Mouse (Mus musculus) hindbrain, embryonic 16.5 days (tissue): ENCODE data around the gene Gtdc1. TPM values are rescaled to one million over a fixed set of nuclear protein-coding genes. Genes with fewer than 3 reads are reported as not detected.

ENCODE experiments used
- ATAC-seq: fragments of 200-750 bp; cut with Nextera tagmentation; 2 replicates; pipeline ENCODE4 v1.8.0; 2017; ENCODE audit warnings: moderate TSS enrichment, moderate library complexity
- H3K27ac ChIP-seq: fragments of 300-500 bp; sonication (generic); 2 replicates; pipeline ENCODE4 v1.5.1; 2014; ENCODE audit warnings: low read depth, mild to moderate bottlenecking, control low read depth, low read length, moderate library complexity
- H3K27me3 ChIP-seq: fragments of 300-500 bp; sonication (generic); replicated peaks from 2 replicates; pipeline ENCODE4 v1.6.1; 2014; ENCODE audit warnings: low read length; ENCODE audit not compliant: control insufficient read depth, insufficient read depth
- H3K36me3 ChIP-seq: fragments of 300-500 bp; sonication (generic); 2 replicates; pipeline ENCODE4 v1.6.1; 2014; ENCODE audit warnings: mild to moderate bottlenecking, low read length, moderate library complexity, mixed read lengths; ENCODE audit not compliant: control insufficient read depth, insufficient read depth
- H3K4me1 ChIP-seq: fragments of 300-500 bp; sonication (generic); 2 replicates; pipeline ENCODE4 v1.6.1; 2014; ENCODE audit warnings: low read depth, low read length; ENCODE audit not compliant: control insufficient read depth, insufficient read depth
- H3K4me2 ChIP-seq: fragments of 300-500 bp; sonication (generic); 2 replicates; pipeline ENCODE4 v1.6.1; 2014; ENCODE audit warnings: mild to moderate bottlenecking, low read length, control low read depth, moderate library complexity
- H3K4me3 ChIP-seq: fragments of 300-500 bp; sonication (generic); 2 replicates; pipeline ENCODE4 v1.5.1; 2014; ENCODE audit warnings: mild to moderate bottlenecking, low read length, control low read depth, moderate library complexity
- H3K9ac ChIP-seq: fragments of 300-500 bp; sonication (generic); 2 replicates; pipeline ENCODE4 v1.6.1; 2014; ENCODE audit warnings: low read depth, mild to moderate bottlenecking, control low read depth, low read length, moderate library complexity
- H3K9me3 ChIP-seq: fragments of 300-500 bp; sonication (generic); 2 replicates; pipeline ENCODE4 v1.6.1; 2014; ENCODE audit warnings: mild to moderate bottlenecking, low read length, moderate library complexity; ENCODE audit not compliant: control insufficient read depth
- WGBS: fragments of 180-500 bp; shearing (Covaris S2); extraction: QIAGEN DNeasy Blood & Tissue Kit; methylation state at CpG from one replicate; pipeline ENCODE4 v1.1.7; 2014; 5-methylcytosine and 5-hydroxymethylcytosine counted together
- polyA plus RNA-seq: library from polyadenylated mRNA; unstranded; fragments of >200 nt; fragmentation: Nextera tagmentation; extraction: Ambion mirVana; gene quantifications from 2 replicates; pipeline ENCODE4 v1.2.1, GENCODE M21; 2015

The Gtdc1 gene
- polyA plus RNA-seq, 1 experiment from 2014 or later, result 21.6 TPM

DNA sequence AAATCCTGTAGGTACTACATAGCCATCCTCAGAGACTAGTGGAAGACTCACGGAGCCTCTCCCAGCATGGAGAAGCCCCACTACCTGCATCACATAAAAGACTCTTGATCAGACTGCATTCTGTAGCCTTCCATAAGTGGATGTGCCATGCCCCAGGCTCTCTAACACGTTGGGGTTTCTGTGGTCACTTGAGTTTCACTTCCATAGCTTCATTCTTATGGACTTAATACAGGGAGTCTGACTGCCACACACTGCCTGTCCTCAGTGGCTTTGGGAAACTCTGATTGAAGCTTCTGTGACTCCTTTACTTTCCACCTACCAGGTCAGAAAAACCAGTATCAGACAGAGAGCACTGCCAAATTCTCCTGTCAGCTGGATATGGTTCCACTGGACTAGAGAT is 98.1 kb downstream of the Gtdc1 start:
- Histone ChIP-seq H3K27ac (no peak overlapping the region), H3K4me3 (no peak overlapping the region), H3K4me1 (no peaks in the 10 kb centered on the region), H3K9ac (no peak overlapping the region), H3K4me2 (no peak overlapping the region), H3K9me3 (no peaks in the 10 kb centered on the region), H3K27me3 (no peaks in the 10 kb centered on the region), H3K36me3 (no peaks in the 10 kb centered on the region)
- 88% methylated on average over 2 of the region's 2 CpGs for WGBS
- no peak for ATAC-seq

DNA sequence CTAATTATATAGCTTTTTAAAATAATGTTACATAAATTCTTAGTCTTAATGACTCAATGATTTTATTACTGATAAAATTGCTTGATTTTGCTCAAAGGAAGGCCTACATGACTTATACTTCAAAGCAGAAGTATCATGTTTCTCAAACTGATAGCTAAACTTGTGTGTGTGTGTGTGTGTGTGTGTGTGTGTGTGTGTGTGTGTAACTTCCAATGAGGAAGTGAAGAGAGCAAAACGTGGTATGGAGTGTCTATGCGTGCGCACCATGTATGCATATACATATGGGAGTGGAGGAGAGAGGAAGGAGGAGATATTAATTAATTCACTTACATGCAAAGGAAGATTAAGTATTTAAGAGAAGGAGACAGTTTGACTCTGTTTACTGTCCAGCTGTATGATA is 100.8 kb downstream of the Gtdc1 start:
- no peak overlapping the region for H3K9ac ChIP-seq
- WGBS, result 99% methylated on average over 3 of the region's 3 CpGs
- no peak for ATAC-seq
- H3K27ac ChIP-seq, result no peak overlapping the region
- H3K4me2 ChIP-seq, result no peak overlapping the region
- no peaks in the 10 kb centered on the region for H3K36me3 ChIP-seq
- H3K4me1 ChIP-seq, result no peaks in the 10 kb centered on the region
- no peaks in the 10 kb centered on the region for H3K27me3 ChIP-seq
- H3K9me3 ChIP-seq, result no peaks in the 10 kb centered on the region
- no peak overlapping the region for H3K4me3 ChIP-seq

DNA sequence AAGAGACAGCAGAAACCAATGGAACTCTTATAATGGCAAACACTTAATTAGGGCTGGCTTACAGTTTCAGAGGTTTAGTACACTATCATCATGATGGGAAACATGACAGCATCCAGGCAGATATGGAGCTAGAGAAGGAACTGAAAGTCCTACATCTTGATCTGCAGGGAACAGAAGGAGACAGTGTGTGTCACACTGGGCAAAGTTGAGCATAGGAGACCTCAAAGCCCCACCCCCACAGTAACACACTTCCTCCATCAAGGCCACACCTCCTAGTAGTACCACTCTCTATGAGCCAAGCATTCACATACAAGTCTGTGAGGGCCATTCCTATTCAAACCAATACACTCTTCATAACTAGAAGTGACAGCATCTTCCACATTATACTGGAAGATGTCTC is 109.7 kb downstream of the Gtdc1 start:
- Histone ChIP-seq H3K27me3 (no peaks in the 10 kb centered on the region), H3K4me2 (no peak overlapping the region), H3K9me3 (no peaks in the 10 kb centered on the region), H3K4me3 (no peak overlapping the region), H3K36me3 (no peaks in the 10 kb centered on the region), H3K4me1 (no peaks in the 10 kb centered on the region), H3K9ac (no peak overlapping the region), H3K27ac (no peak overlapping the region)
- no peak for ATAC-seq

DNA sequence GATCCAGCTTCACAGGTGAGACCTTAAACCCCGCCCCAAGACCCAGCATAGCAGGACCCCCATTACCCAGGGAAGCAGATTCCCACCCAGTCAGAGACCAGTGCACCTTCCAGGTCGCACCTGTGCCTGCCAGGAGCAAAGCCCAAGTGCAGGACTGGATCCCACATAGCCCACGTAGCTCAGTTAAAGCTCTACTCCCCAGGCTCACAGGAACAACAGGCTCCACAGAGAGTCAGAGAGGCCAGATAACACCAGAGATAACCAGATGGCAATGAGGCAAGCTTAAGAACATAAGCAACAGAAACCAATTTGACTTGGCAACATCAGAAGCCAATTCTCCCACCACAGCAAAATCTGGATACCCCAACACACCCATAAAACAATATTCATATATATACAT is 113.7 kb downstream of the Gtdc1 start:
- 76% methylated on average over 3 of the region's 3 CpGs for WGBS
- no peak for ATAC-seq
- no peaks in the 10 kb centered on the region for H3K9me3 ChIP-seq

DNA sequence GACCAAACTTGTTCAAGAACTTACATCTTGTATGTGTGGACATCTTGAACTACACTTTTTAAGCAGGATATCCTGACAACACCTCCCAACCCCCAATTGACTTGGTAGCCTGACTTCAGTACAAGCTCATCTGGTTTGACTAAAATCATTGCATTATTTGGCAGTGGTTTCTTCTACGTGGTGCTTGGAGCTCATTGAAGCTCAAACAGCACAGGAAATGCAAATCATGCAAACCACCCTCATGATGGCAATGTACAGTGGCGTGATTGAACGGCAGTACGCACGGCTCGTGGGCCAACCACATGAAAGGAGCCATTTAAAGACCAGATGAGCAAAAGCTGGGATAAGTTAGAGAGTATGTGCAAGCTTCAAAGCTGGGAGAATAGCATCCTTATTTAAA is 123.0 kb downstream of the Gtdc1 start:
- no peak overlapping the region for H3K27ac ChIP-seq
- H3K27me3 ChIP-seq, result no peaks in the 10 kb centered on the region
- H3K9me3 ChIP-seq, result no peaks in the 10 kb centered on the region
- ATAC-seq, result no peak
- WGBS, result 84% methylated on average over 6 of the region's 6 CpGs
- H3K9ac ChIP-seq, result no peak overlapping the region
- no peaks in the 10 kb centered on the region for H3K4me1 ChIP-seq
- H3K4me3 ChIP-seq, result no peak overlapping the region
- H3K4me2 ChIP-seq, result no peak overlapping the region
- H3K36me3 ChIP-seq, result no peaks in the 10 kb centered on the region

More for the DNA sequence above, 113.7 kb downstream of the Gtdc1 start:
- Histone ChIP-seq H3K27ac (no peak overlapping the region), H3K4me1 (no peaks in the 10 kb centered on the region), H3K4me2 (no peak overlapping the region), H3K36me3 (no peaks in the 10 kb centered on the region), H3K27me3 (no peaks in the 10 kb centered on the region), H3K9ac (no peak overlapping the region), H3K4me3 (no peak overlapping the region)

DNA sequence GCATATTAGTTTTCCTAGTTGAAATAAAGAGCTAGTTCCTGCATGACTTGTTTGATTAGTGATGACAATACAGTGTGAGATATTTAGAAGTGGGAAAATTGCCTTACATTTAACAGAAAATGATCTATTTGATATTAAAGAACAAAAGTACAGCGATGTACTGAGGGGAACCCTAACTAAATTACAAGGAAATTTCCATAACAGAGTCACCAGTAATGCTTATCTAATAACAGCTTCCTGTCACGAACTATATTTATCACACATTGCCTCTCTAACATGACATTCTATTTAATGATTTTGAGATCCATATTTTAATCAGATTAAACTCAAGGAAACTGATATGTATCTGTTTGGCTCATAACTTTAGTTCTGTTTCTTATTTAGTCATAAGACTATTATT is 126.1 kb downstream of the Gtdc1 start:
- Histone ChIP-seq H3K27me3 (no peaks in the 10 kb centered on the region), H3K9me3 (no peaks in the 10 kb centered on the region), H3K4me2 (no peak overlapping the region), H3K27ac (no peak overlapping the region), H3K4me1 (no peaks in the 10 kb centered on the region), H3K9ac (no peak overlapping the region), H3K36me3 (no peaks in the 10 kb centered on the region), H3K4me3 (no peak overlapping the region)
- 86% methylated on average over 2 of the region's 2 CpGs for WGBS
- no peak for ATAC-seq

DNA sequence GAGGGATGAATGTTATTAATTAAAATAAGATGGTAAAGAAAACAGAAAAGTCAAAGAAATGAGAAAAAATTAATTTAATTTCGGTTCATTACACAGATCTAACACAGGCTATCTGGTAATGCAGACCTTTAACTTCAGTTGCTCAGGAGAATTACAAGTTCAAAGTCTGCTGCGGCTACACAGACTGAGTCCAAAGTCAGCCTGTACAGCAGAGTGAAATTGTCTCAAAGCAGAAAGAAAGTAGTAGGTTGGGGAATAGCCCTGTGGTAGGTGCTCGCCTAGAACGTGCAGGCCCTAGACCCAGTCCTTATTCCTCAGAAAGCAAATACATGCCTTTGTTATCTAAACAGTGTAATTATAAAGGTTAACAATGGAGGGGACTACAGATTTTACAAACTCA is 135.6 kb downstream of the Gtdc1 start:
- no peak overlapping the region for H3K27ac ChIP-seq
- no peak overlapping the region for H3K9ac ChIP-seq
- H3K4me3 ChIP-seq, result no peak overlapping the region
- no peaks in the 10 kb centered on the region for H3K4me1 ChIP-seq
- 89% methylated on average over 4 of the region's 4 CpGs for WGBS
- H3K9me3 ChIP-seq, result no peaks in the 10 kb centered on the region
- H3K36me3 ChIP-seq, result no peaks in the 10 kb centered on the region
- no peak overlapping the region for H3K4me2 ChIP-seq
- no peak for ATAC-seq
- H3K27me3 ChIP-seq, result no peaks in the 10 kb centered on the region

DNA sequence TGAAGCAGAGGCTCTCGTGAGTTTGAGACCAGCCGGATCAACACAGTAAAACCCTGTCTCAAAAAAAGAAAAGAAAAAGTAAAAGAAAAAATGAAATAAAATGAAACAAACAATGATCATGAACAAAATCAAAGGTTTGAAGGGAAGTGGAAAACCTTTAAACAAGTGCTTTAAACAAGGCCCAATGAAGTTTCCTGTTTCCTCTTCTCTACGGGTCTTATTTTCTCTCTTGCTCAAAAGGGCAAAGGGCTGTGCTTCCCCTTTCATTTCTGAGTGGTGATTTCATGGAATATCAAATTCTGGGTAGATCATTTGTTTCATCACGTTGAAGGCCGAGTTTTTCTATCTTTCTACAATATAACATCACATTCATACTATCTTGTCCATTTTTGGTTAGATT is 136.3 kb downstream of the Gtdc1 start:
- Histone ChIP-seq H3K9me3 (no peaks in the 10 kb centered on the region), H3K4me1 (no peaks in the 10 kb centered on the region), H3K36me3 (no peaks in the 10 kb centered on the region), H3K9ac (no peak overlapping the region), H3K4me2 (no peak overlapping the region), H3K27ac (no peak overlapping the region), H3K4me3 (no peak overlapping the region), H3K27me3 (no peaks in the 10 kb centered on the region)
- ATAC-seq, result no peak
- 84% methylated on average over 5 of the region's 5 CpGs for WGBS

DNA sequence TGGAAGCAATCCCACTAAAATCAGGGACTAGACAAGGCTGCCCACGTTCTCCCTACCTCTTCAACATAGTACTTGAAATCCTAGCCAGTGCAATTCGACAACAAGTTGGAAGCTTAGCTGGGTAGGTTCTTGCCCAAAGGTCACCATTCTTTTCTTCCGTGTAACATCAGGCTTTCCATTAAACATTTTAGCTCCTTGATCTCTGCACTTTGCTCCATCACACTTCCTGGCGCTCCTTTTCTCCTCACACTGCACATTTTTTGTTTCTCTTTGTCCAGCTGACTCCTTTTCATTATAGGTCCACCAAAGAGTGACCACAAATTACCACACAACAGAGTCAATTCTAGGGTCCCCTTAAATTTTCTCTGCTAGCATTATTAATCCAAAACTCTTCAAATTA is 144.7 kb downstream of the Gtdc1 start:
- ATAC-seq, result no peak
- no peaks in the 10 kb centered on the region for H3K4me1 ChIP-seq
- WGBS, result 88% methylated on average over 4 of the region's 4 CpGs

DNA sequence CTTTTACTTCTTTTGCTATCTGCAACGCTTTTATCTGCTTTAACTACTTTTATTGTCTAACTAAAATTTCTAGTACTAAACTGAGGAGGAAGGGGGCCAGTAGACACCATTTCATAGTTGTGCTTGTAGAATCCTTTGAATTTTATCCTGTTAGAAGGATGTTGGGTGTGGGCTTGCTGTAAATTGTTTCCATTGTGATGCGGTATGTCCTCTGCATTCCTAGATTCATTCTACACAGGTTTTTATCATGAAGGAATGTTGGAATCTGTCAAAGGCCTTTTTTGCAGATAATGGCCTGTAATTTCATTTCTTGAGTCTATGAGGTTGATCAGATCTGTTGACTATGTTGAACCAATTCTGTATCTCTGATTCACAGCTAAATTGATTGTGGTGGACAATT is 146.5 kb downstream of the Gtdc1 start:
- no peak for ATAC-seq
- H3K4me3 ChIP-seq, result no peak overlapping the region

More for the DNA sequence above, 144.7 kb downstream of the Gtdc1 start:
- Histone ChIP-seq H3K9me3 (0 out of 2 replicates have a peak, but pooled peaks cover 2% of the 10 kb centered on the region), H3K27ac (no peak overlapping the region), H3K27me3 (no peaks in the 10 kb centered on the region), H3K9ac (no peak overlapping the region), H3K4me2 (no peak overlapping the region), H3K36me3 (no peaks in the 10 kb centered on the region), H3K4me3 (no peak overlapping the region)

More for the DNA sequence above, 146.5 kb downstream of the Gtdc1 start:
- Histone ChIP-seq H3K36me3 (no peaks in the 10 kb centered on the region), H3K27me3 (no peaks in the 10 kb centered on the region), H3K27ac (no peak overlapping the region), H3K9ac (no peak overlapping the region), H3K9me3 (0 out of 2 replicates have a peak, but pooled peaks cover 2% of the 10 kb centered on the region), H3K4me2 (no peak overlapping the region), H3K4me1 (no peaks in the 10 kb centered on the region)
- 99% methylated on average over 2 of the region's 2 CpGs for WGBS
